Mouse (Mus musculus): ENCODE data around the gene Myoz1.
"Not testable (repeated sequence)": the region's sequence is repeated elsewhere in the genome, so short reads cannot be mapped to it uniquely, and the experiment has no call there.

Gene Myoz1

DNA sequence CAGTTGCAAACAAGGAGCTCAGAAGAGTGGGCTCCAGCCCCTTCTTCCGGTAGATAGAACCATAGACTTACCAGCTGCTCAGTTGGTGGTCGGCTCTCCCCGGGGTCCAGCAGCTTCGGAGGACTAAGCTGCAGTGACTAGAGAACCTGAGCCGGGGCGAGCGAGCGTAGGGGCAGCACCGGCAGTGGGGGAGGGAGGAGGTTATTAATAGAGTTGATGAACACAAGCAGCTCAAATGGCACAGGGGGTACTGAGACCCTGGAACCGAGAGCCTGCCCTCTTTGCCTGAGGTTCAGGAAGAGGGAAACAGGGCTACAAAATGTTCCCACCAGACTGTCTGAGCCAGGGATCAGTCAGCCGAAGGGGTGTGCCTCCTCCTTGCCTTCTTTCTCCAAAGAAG is at the start of gene Myoz1:
TSS of gene Myoz1 (minus strand) at position 180 of the 400 bp plus-strand sequence.
- DNase-seq = no peak

DNA sequence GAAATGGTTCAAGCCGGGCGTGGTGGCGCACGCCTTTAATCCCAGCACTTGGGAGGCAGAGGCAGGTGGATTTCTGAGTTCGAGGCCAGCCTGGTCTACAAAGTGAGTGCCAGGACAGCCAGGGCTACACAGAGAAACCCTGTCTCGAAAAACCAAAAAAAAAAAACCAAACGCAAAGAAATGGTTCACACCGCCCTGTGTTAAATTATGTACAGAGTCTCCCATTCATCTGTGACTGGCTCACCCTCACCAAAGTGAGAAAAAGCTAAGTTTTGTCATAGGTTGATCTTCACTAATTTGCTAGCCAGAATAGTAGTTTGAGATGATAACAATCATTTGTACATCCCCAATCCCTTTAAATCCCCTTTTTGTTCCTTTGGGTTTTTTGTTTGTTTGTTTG is 47.1 kb upstream of the Myoz1 start:
- not testable (repeated sequence) for DNase-seq

DNA sequence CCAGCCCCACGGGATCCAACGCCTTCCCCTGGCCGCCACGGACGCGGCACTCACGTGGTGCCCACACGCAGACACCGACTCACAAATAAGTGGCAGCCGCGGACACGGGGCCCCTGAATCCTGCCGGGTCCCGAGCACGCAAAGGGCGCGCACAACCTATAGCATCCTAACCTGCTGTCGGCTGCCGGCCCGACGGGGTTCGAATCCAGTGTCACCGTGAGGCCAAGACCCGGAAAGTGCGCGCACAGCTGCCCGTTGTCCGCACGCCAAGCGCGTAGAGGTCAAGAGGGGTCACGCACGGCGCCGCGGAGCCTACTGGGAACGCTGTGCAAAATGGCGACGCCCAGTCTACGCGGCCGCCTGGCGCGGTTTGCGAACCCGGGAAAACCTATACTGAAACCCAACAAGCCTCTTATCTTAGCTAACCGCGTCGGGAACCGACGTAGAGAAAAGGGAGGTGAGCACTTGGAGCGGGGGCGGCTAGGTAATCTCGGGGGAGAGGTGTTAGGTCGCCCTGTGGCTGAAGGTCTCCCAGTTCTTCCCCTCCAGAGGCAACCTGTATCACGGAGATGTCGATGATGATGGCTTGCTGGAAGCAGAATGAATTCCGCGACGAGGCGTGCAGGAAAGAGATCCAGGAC is 46.5 kb upstream of the Myoz1 start, which contains the start of gene Chchd1:
TSS of gene Chchd1 (plus strand) at position 266 of the 641 bp plus-strand sequence.
- DNase-seq = peak; percentile 74 to 87

DNA sequence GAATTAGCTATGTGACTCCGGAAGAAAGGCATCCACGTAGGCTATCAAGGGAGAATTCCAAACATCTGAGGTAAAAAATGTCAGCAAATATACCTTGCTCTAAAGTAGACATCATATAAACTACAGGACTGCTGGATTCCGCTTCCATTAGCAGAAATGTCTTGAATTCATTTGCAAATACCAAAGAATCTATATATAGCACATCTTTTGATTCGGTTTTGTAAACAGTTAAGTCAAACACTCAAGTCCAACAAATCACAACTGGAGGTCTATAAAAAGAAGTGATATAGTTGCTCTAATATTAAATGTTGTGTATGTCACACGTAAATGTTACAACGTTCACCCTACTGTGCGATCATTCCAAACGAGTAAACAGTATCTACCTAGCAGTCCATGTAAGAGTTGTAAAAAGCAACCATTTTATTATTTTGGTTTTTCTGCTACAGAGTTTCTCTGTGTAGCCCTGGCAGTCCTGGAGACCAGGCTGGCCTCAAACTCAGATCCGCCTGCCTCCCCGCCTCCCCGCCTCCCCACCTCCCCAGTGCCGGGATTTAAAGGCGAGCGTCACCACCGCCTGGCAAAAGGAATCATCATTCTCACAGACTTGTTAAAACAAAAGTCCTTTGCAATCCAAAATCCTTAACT is 45.9 kb upstream of the Myoz1 start:
- no peak for DNase-seq

DNA sequence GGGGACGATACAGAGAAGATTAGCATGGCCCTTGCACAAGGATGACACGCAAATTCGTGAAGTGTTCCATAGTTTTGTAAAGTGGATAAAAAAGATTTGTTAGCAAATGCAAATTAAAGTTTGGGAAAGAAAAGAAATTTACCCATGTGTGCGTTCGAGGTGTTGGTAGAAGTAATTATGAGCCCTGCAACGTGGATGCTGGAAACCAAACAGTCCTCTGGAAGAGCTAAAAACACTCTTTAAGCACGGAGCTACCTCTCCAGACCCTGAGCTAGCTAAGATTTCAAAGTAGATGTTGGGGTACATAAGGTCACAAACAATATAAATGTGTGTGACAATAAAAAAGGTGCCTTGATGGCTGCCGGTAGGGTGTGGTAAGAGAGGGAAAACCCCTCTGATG is 45.2 kb upstream of the Myoz1 start:
- no peak for DNase-seq

DNA sequence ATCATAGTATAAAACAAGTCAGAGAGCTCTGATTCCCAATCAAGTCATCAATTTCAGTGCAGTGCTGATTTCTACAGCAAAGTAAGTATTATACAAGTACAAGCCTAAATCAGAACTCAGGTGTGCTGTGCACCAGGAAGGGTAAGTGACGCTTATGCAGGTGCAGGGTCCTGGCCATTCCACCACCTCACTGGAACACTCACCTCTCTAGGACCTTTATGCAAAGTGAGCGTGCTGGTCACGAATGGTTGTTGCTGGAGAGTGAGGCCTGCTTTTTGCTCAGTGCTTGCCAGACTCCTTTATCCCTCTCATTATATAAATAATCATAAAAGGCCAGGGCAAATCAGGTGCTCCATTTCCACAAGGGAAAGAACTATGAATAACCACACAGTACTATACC is 44.0 kb upstream of the Myoz1 start:
- no peak for DNase-seq

DNA sequence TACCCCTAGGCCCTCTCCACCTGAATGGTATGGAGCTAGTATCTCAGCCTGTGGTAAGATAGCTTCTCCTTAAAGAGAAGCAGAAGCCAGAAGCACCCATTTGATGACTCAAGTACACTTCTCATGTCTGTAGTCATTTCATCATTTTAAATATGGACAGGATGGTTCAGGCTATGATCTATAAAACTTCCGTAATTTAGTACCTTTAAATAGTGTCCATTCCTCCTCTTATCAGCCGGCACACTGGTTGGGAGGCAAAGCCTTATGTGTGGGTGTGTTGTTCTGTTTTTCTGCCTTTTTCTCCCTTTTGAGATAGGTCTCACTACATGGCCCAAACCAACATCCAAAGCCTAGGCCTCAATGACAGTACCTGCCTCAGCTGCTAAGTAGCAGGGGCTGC is 42.2 kb upstream of the Myoz1 start:
- DNase-seq = no peak

DNA sequence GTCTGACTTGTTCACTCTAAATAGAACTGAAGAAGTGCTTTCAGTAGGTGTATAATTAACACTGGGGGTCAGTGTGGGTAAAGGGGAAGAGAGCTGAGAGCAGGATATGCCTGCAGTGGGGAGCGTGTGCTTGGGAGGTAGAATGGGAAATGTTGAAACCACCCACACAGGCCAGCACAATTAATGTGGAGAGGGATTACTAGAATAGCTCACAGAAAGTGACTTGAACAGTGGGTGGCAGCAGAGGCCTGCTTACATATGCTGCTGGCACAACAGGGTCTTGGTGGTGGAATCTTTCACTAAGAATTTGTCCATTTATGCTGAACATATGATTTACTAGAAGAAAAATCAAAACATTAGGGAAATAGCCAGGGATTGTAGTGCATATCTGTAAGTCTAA is 40.6 kb upstream of the Myoz1 start:
- DNase-seq = peak in 1 of 2 experiments; percentile 44

DNA sequence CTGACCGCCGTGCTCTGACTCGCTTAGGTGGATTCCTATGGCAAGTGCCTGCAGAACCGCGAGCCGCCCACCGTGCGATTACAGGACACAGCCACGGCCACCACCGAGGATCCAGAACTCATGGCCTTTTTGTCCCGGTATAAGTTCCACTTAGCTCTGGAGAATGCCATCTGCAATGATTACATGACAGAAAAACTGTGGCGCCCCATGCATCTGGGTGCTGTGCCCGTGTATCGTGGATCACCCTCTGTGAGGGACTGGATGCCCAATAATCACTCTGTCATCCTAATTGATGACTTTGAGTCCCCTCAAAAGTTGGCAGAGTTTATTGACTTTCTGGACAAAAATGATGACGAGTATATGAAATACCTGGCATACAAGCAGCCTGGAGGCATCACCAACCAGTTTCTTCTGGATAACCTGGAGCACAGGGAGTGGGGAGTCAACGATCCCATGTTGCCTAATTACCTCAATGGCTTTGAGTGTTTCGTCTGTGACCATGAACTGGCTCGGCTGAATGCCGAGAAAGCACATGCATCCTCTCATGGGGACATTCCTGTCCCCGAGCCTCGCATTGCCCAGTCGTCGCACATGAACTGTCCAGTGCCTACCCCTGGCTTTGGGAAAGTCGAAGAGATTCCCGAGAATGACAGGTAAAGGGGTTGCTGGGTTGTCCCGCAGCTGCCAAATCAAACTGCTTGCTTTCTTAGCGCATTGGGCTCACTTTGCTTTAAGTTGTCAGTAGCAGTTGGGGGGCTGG is 39.6 kb upstream of the Myoz1 start:
- DNase-seq = no peak

DNA sequence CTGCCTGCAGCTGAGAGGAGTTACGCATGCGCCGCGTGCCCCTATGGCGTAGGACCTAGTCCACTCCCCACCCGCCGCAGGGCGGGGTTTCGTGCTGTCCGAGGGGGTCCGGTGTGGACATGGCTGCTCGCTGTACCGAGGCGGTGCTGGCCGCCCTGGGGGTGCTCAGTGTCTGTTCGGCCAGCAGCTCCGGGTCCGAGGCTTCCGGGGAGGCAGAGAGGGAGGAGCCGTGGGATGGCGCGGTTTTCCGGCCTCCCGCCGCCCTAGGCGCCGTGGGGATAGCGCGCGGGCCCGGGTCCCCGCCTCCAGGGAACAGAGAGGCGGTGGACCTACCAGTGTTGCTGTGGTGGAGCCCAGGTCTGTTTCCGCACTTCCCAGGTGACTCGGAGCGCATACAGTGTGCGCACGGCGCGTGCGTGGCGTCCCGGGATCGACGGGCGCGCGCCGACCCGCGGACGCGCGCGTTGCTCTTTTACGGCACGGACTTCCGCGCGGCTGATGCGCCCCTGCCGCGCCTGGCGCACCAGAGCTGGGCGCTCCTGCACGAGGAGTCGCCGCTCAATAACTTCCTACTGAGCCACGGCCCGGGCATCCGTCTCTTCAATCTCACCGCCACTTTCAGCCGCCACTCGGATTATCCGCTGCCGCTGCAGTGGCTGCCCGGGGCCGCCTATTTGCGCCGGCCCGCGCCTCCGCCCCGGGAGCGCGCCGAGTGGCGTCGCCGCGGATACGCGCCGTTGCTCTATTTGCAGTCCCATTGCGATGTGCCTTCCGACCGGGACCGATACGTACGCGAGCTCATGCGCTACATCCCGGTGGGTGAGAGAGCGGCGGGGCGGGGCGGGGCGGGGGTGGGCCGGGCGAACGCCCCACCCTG is 38.8 kb upstream of the Myoz1 start, which contains the start of gene Fut11:
TSS of gene Fut11 (plus strand) at position 85 of the 877 bp plus-strand sequence.
- peak; percentile 75 to 79 for DNase-seq

DNA sequence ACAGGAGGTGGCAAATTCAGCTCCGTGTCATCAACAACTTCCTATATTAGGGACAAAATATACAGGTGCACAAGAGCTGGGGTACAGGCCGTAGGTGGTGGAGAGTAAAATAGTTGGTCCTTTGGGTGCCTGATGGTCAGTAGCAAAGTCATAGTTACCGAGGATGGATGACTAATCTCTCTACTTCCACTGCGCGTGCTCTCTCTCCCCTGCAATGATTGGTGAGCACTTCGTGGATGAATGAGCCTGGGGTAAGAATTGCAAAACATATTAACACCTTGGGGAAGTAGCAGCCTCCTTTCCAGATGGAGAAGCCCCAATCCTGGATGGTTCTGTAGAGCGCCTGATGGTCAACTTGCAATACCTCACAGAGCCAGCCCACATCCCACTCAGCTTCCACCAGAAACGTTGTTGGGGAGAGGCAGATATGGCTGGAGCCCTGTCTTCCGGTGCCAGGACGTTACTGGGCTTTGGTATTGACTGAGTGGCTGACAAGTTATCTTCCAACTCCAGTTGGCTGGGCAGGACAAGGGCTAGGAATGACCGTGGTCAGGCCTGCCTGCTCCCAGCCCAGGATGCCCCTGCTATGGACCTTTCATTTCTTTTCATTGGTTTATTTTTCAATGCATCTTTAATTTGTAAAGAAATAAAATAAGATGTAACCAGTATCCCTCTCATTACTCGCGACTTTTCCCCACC is 38.0 kb upstream of the Myoz1 start:
- no peak for DNase-seq

DNA sequence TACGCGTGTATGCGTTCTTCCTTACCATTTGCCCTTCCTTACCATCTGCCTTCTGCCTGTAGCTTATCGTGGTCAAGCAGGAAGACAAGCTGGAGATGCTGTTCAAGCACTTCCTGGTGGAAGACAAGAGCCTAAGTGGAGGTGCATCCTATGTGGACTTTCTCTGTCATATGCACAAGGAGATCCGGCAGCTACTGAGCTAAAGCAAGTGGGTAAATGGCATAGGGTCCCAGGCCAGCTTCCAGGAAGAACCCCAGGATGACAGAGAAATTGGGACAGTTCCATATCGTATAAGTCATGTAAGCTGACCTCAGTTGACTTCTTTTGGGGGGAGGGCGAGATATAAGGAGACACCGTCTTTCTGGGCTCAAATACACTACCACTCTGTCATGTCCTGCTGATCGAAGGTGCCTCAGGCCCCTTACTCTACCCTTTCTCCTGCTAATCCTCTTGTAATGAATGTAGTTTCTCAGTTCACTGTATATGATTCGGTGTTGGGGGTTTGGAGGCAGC is 37.3 kb upstream of the Myoz1 start:
- DNase-seq = no peak

DNA sequence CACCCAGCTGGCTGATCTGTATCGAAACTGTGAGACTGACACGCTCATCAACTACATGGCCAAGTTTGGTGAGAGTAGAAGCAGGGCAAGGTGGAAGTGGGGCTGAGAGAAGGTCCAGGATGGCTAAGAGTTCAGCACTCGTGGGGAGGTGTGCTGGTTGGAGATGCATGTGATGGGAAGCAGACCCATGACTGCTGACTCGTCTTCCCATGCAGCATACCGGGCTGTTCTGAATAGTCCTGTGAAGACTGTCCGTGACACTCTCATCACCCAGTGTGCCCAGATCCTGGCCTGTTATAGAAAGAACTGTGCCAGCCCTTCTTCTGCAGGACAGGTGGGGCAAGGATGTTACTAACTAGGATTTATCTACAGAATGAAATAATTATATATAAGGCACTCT is 35.4 kb upstream of the Myoz1 start:
- no peak for DNase-seq

DNA sequence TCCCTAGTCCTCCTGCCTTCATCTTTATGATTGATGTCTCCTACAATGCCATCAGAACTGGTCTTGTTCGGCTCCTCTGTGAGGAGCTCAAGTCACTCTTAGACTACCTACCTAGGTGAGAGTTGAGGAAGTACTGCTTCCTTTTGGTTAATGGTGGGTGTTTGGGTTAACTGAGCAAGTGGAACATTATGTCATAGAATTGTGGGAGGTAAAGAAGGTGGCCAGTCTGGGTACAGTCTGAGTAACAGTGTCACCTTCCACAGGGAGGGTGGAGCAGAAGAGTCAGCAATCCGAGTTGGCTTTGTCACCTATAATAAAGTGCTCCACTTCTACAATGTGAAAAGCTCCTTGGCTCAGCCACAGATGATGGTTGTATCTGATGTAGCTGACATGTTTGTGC is 32.7 kb upstream of the Myoz1 start:
- no peak for DNase-seq

DNA sequence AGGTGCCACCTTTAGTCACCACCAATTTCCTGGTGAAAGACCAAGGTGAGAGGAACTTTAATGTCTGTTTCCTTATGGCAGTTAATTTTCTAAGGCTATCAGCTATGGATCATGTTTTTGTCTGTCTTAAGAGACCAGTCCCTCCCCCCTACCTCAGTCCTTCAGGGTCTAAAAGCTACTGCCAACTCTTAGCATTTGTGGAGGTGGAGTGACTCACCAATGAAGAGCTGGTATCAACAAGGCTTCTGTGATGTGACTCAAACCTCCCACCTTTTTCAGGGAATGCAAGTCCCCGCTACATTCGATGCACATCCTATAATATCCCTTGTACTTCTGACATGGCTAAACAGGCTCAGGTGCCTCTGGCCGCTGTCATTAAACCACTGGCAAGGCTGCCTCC is 30.2 kb upstream of the Myoz1 start:
- DNase-seq = no peak

DNA sequence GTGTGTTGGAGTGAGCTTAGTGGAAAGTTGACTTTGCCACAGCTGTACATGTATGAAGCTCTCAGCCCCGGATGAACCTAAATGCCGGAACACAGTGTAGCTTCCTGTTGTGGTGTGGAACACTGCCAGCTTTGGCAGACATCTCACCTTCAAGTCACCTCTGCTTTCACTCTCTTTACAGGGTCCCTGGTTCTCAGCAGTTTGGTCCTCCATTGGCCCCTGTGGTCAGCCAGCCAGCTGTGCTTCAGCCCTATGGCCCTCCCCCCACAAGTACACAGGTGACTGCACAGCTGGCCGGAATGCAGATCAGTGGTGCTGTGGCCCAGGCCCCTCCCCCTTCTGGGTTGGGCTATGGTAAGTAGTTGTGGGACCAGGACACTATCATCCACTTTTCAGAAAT is 26.2 kb upstream of the Myoz1 start:
- DNase-seq = peak; percentile 59 to 63

DNA sequence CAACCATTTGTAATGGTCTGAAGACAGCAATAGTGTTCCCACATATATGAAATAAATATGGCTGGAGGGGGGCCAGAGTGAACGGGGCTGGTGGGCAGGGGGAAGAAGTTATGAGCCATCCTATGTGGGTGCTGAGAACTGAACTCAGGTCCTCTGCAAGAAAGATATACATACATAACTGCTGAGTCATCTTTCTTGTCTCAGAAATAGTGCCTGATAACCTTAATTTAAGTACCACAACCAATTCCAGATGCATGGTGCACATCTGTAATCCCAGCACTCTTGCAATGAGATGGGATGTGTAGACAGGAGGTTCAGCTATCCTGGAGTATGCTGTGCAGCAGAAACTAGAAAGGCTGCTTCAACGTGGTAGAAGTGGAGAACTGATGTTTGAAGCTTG is 25.4 kb upstream of the Myoz1 start:
- no peak for DNase-seq

DNA sequence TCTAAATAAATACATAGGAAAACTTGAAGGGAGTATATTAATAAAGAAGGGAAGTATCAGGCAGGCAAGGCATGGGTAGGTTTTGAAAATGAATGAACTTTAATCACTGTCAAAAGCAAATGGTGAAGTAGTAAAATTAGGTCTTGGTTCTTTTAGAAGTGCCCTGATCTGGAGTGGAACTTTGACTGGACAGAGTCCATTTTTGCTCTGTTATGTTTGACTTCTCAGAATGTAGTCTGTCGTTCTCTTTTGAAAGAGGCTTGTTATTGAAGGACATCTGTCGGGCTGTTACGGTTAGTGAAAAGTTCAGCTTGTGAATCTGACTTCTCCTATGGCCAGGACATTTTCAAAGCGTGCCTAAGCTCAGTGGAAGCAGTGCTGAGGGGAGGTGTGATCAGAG is 21.6 kb upstream of the Myoz1 start:
- DNase-seq = no peak

DNA sequence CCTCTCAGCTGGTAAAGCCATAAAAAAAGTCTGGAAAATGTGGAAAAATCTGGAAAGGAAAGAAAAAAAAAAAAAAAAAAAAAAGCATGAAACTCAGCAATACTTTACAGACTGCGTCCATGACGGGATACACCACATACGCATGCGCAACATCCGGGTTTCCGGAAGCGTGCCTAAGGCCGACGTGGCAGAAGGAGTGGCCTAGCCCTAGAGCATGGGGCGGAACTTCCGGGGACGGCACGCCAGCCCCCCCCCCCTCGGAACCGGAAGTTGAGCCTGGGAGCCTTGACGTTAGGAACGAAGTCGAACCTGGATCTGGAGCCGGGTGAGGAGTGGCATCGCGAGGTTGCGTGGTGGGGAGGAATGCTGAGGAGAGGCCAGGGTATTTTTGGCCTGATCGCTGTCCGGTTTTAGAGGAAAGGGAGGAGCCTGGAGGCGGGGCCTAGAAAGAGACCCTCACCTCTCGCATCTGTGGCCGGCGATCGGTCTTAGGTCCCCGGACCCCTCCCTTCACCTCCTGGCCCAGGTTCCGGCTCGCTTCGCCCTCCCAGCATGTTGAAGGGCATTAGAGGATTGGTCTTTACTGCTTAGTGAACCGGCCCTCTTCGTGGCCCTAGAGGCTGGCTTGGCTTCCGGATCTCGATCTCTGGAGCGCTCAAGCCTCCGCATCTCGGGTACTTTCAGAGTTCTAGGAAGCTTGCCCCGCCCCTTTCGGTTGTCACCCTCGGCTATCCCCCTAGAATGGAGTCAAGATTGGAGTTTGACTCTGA is 17.9 kb upstream of the Myoz1 start, which contains the start of gene Sec24c:
TSS of gene Sec24c (plus strand) at position 245 of the 770 bp plus-strand sequence.
- DNase-seq = peak; percentile 93 to 94

DNA sequence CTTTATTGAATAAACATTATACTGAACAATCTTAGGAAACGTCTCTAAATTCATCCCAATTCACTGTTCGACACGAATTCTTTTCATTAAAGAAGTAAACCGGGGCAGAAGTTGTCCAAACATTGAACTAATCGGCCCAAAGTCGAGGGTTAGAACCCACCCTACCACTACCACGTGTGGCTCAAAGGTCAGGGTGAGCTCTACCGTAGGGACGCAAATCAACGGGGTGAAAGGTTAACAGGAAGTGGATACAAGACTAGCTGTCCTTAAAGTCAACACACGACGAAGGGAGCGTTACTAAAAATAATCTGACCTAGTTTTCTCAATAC is 17.4 kb upstream of the Myoz1 start:
- no peak for DNase-seq

DNA sequence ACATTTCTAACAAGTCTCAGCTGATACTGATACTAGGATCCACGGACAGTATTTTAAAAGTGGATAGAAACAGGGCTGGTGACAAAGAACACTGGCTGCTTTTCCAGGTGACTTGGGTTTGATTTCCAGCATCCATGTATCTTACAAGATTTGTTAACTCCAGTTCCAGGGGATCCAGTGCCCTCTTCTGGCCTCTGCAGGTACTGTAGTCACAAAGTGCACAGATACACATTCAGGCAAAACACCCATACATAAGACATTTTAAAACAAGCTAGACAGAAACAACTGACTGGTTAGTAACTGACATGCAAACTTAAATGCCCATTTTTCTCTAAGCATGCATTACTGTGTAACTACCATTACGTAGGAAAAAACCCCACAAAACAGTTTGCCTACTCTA is 16.6 kb upstream of the Myoz1 start:
- no peak for DNase-seq

All from spleen, adult 18-20 months (tissue).